Mouse (Mus musculus) gastrocnemius, adult 8-10 months (tissue): ENCODE measurements around the gene Gm3448. TPM values are rescaled to one million over a fixed set of nuclear protein-coding genes. Genes with fewer than 3 reads are reported as not detected.
A peak's percentile ranks its signal among the peaks of the same experiment; 100 is the strongest.

Experiments used
- DNase-seq, 2 experiments: peaks; one replicate each; pipeline ENCODE4 v3.0.0; 2022; ENCODE audit warnings: low spot score in 2 of 2
- total RNA-seq, 4 experiments: library from RNA; stranded (reverse); gene quantifications; 2 replicates each; pipeline ENCODE4 v1.2.4; 2022

Gene Gm3448
- total RNA-seq, 4 experiments from 2014 or later = 0.44 to 0.79 (median 0.56) TPM

DNA sequence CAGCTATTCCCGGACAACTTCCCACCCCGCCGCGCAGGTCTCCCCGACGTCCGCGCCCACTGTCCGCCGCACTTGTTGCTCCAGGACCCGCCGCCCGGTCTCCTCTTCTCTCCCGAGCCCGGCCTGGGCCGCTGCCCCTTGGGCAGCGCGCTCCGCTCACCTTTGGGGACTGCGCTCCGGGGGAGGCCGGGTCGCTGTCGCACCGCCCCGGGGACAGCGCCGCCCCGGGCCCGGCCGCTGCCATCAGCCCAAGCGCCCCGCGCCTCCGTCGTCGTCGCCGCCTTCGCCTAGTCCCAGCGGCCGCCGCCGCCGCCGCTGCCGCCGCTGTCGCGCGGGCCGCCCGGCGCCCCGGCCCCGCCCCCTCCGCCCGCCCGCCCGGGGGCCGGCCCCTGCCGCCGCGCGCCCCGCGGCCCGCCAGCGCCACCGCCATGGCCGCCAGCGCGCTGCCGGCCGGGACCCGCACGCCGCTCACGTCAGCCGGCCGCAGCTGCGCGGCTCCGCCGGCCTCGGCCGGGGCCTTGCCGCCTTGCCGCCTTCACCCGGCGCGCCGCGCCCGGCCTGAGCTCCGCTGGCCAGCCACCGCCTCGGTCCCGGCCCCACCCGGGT lies 80.3 kb downstream of the Gm3448 start, which contains the start of gene Phf10:
TSS of gene Phf10 (minus strand) at position 323 of the 606 bp plus-strand sequence.
- peak in 1 of 2 experiments; percentile 10 for DNase-seq

- DNase-seq = no peak
Measured at GRCm38 (mm10) chr17:14960520-14960919, 80.8 kb downstream of the Gm3448 start.

- DNase-seq = no peak
Measured at GRCm38 (mm10) chr17:14959979-14960378, 81.4 kb downstream of the Gm3448 start.

DNA sequence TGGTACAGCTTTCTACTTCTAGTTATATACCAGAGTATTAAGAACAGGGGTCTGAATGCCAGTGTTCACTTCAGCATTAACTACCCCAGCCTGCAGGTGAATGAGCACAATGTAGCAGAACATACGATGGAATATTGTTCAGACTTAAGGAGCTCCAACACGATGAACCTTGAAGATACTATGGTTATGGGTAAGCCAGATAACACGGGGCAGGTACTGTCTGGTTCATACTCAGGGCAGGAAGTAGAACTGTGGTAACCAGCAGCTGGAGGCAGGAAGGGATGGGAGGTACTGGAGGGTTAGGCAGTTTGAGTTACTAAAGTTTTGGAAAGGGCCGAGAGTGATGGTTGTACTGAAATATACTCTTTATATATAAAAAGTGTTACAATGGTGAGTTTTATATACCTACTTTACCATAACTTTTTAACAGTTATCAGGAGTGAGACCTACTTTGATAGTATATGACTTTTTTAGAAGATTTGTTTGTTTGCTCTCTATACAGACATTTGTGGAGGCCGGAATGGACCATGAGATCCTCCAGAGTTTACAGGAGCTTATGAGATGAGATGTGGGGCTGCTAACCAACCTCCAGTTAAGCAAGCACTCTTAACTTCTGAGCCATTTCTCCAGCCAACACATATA lies 82.5 kb downstream of the Gm3448 start:
- DNase-seq = no peak

GRCm38 (mm10) chr17:14953452-14953851 lies 87.9 kb downstream of the Gm3448 start:
- DNase-seq = no peak

DNA sequence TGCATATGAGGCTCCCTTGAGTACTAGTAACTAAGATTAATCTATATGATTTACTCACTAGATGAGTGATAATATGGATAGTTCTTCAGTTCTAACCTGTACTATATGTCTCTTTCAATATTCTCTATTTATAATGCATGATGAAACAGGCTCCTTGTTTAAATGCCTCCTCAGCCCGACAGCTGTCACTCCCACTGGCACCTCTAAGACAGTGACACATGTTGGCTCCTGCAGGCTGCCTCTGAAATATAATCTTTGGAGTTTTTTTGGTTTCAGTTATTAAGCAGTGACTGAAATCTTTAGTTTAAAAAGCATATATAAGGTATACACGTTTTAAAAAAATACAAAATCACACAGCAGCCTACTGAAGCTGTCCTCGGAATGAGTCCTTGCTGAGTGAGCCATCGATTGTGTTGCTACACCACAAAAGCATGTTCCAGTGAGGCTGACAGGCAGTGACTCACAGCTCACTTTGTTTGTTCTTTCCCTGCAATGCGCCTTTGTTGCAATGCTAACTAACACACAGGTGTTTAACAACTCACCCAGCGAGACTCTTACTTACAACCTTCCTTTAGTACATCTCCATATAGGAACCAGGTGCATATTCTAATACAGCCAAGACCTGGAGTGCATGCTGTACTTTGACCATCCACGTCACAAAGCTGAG lies 92.0 kb downstream of the Gm3448 start:
- DNase-seq = no peak

Other genes with a start within 250 kb of the Gm3448 start
- gene Wdr27, start 98.4 kb downstream of the Gm3448 start, total RNA-seq = 1 to 10 TPM; 1.6 to 2.2 (median 1.9) TPM
- 10 to 100 TPM in 1 of 4 experiments, 1 to 10 TPM in 3; 7.3 to 10.4 (median 8.2) TPM for gene 1600012H06Rik, start 98.4 kb downstream of the Gm3448 start, total RNA-seq
- 10 to 100 TPM; 50.4 to 56.5 (median 54.1) TPM for gene Phf10, start 80.3 kb downstream of the Gm3448 start, total RNA-seq
- gene 9030025P20Rik, start 63.1 kb downstream of the Gm3448 start, total RNA-seq = 1 to 10 TPM; 1.8 to 3.7 (median 2.1) TPM
- not detected for gene Gm3417, start 62.7 kb downstream of the Gm3448 start, total RNA-seq
- gene Gm3435, start 31.4 kb downstream of the Gm3448 start, total RNA-seq = 1 to 10 TPM; 1.5 to 3.2 (median 2.2) TPM
- gene Ermard, start 329 bp downstream of the Gm3448 start, total RNA-seq = 10 to 100 TPM; 14.8 to 17.3 (median 15.5) TPM
- under 1 TPM in 1 of 4 experiments, not detected in 3; 0.92 TPM for gene Tcte3, start within 50 bp of the Gm3448 start, total RNA-seq